ENCODE assay signal across 29 mouse cellular contexts in the genomic region with DNA sequence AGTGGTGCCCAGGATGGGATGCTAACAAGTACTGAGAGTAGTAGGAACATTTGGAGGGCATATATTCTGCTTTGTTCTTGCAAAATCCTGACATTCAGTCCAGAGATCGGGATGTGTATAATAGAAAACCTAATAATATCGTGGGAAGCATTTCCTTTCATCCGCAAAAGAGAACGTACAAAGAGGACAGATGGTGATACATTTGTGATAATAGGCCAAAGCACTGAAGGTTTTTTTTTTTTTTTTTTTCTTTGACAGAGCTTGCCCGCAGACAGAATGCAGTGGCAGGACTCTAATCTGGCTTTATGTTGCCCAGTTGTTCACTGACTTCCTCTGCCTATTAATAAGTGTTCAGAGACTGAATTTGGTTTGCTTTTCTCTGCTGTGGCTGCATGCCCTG.
DNase-seq lines count a peak whose midpoint lies in the region; ATAC-seq and TF ChIP-seq lines count a peak whose summit lies in the region.
"Had no signal": no experiment of that assay in that cellular context is flagged by ENCODE, and none has a peak within 500 bp of the region (broad histone marks: within the 10 kb centered on the region; RNA-seq: fewer than 3 reads in every experiment).

No protein-coding gene starts in this region.

- H3K36me3 ChIP-seq in forebrain, embryonic 14.5 days (ENCODE audit: control insufficient read depth, insufficient read depth, low read length): no peaks in the 10 kb centered on the region
- H3K36me3 ChIP-seq in forebrain, postnatal 0 days (ENCODE audit: insufficient read depth): no peaks in the 10 kb centered on the region
- no peaks in the 10 kb centered on the region for H3K36me3 ChIP-seq in thymus, adult 2 months (ENCODE audit: control insufficient read depth, insufficient read depth, low read length)
- H3K36me3 ChIP-seq: embryonic facial prominence, embryonic 10.5 days; embryonic facial prominence, embryonic 15.5 days; heart, embryonic 10.5 days; heart, embryonic 15.5 days; limb, embryonic 12.5 days; liver, embryonic 15.5 days; stomach, embryonic 15.5 days had no signal

- H3K27me3 ChIP-seq in forebrain, embryonic 14.5 days (replicated peaks; ENCODE audit: control insufficient read depth, insufficient read depth, low read length): no peaks in the 10 kb centered on the region
- H3K27me3 ChIP-seq in forebrain, postnatal 0 days (ENCODE audit: insufficient read depth, low read length): no peaks in the 10 kb centered on the region
- H3K27me3 ChIP-seq in thymus, adult 2 months (ENCODE audit: control insufficient read depth, insufficient read depth, low read length): no peaks in the 10 kb centered on the region
- H3K27me3 ChIP-seq: embryonic facial prominence, embryonic 15.5 days; heart, embryonic 15.5 days; limb, embryonic 12.5 days; liver, embryonic 15.5 days; stomach, embryonic 15.5 days had no signal

- 49% methylated on average over 5 of the region's 5 CpGs for WGBS in forebrain, embryonic 14.5 days
- WGBS in forebrain, postnatal 0 days: 34% methylated on average over 5 of the region's 5 CpGs
- WGBS in thymus, adult 2 months: 88% methylated on average over 5 of the region's 5 CpGs

- no peaks in the 10 kb centered on the region for H3K9me3 ChIP-seq in forebrain, embryonic 14.5 days (replicated peaks; ENCODE audit: control insufficient read depth, low read length)
- H3K9me3 ChIP-seq in forebrain, postnatal 0 days (ENCODE audit: low read length): no peaks in the 10 kb centered on the region
- H3K9me3 ChIP-seq: embryonic facial prominence, embryonic 10.5 days; embryonic facial prominence, embryonic 15.5 days; heart, embryonic 10.5 days; heart, embryonic 15.5 days; limb, embryonic 12.5 days; liver, embryonic 15.5 days; stomach, embryonic 15.5 days had no signal

- peak; percentile 54; the same call in 1 of the 2 replicates for ATAC-seq in forebrain, embryonic 14.5 days
- no peak for ATAC-seq in forebrain, postnatal 0 days
- ATAC-seq: intestine, embryonic 16.5 days had no signal

- no peak overlapping the region for H3K4me2 ChIP-seq in forebrain, embryonic 14.5 days (ENCODE audit: low read length)
- H3K4me2 ChIP-seq in forebrain, postnatal 0 days (ENCODE audit: low read depth): no peak overlapping the region
- H3K4me2 ChIP-seq: embryonic facial prominence, embryonic 15.5 days; heart, embryonic 15.5 days; limb, embryonic 12.5 days; liver, embryonic 15.5 days; lung, embryonic 14.5 days; stomach, embryonic 15.5 days had no signal

- no peak overlapping the region for H3K27ac ChIP-seq in forebrain, embryonic 14.5 days (ENCODE audit: low read depth, low read length)
- H3K27ac ChIP-seq in forebrain, postnatal 0 days (ENCODE audit: low read depth, low read length): no peak overlapping the region
- no peak overlapping the region for H3K27ac ChIP-seq in thymus, adult 2 months (ENCODE audit: control insufficient read depth, insufficient read depth, low read length)
- H3K27ac ChIP-seq: embryonic facial prominence, embryonic 10.5 days; embryonic facial prominence, embryonic 15.5 days; heart, embryonic 10.5 days; heart, embryonic 15.5 days; kidney, postnatal 0 days; left cerebral cortex, adult 2 months; limb, embryonic 12.5 days; liver, embryonic 15.5 days; stomach, embryonic 15.5 days had no signal

- no peak overlapping the region for H3K4me3 ChIP-seq in forebrain, embryonic 14.5 days (ENCODE audit: low read depth, low read length)
- no peak overlapping the region for H3K4me3 ChIP-seq in forebrain, postnatal 0 days (ENCODE audit: low read depth, low read length)
- H3K4me3 ChIP-seq in thymus, adult 2 months (ENCODE audit: control insufficient read depth, insufficient read depth, low read length): no peak overlapping the region
- H3K4me3 ChIP-seq: embryonic facial prominence, embryonic 10.5 days; embryonic facial prominence, embryonic 15.5 days; heart, embryonic 10.5 days; heart, embryonic 15.5 days; left cerebral cortex, adult 2 months; limb, embryonic 12.5 days; liver, embryonic 15.5 days; stomach, embryonic 15.5 days had no signal

- no peaks in the 10 kb centered on the region for H3K4me1 ChIP-seq in forebrain, embryonic 14.5 days (ENCODE audit: control insufficient read depth, insufficient read depth, low read length)
- 0 out of 2 replicates have a peak, but pooled peaks cover 3% of the 10 kb centered on the region for H3K4me1 ChIP-seq in forebrain, postnatal 0 days (ENCODE audit: insufficient read depth)
- H3K4me1 ChIP-seq in thymus, adult 2 months (replicated peaks; ENCODE audit: control insufficient read depth, insufficient read depth, low read length): no peaks in the 10 kb centered on the region
- H3K4me1 ChIP-seq: embryonic facial prominence, embryonic 10.5 days; embryonic facial prominence, embryonic 15.5 days; heart, embryonic 10.5 days; heart, embryonic 15.5 days; limb, embryonic 12.5 days; liver, embryonic 15.5 days; stomach, embryonic 15.5 days had no signal

- peak; percentile 33 for DNase-seq in forebrain, embryonic 14.5 days (ENCODE audit: low spot score)
- DNase-seq in forebrain, postnatal 0 days: no peak
- peak; percentile 10 for DNase-seq in layer of hippocampus, adult 9-10 months (ENCODE audit: low spot score)
- no peak for DNase-seq in layer of hippocampus, adult 8-10 months (ENCODE audit: low spot score in 2 of 2)
- peak; percentile 29 for DNase-seq in brain, adult 2 months (ENCODE audit: low read depth, low spot score)
- peak; percentile 53 for DNase-seq in brain, embryonic 14.5 days (ENCODE audit: low read depth)
- no peak for DNase-seq in thymus, adult 2 months
- DNase-seq: adrenal gland, postnatal 25 days; B cell, adult 2 months; cerebellum, postnatal 10 days; gastrocnemius, postnatal 25 days; heart, adult 11 months; kidney, adult 8-10 months; kidney, postnatal 4 days; lung, embryonic 14.5 days; lung, postnatal 14 days; retina, postnatal 1 day; right cerebral cortex, postnatal 14 days; thymus, postnatal 25 days had no signal

- no peak overlapping the region for H3K9ac ChIP-seq in forebrain, embryonic 14.5 days (ENCODE audit: low read length)
- H3K9ac ChIP-seq in forebrain, postnatal 0 days: no peak overlapping the region
- H3K9ac ChIP-seq: embryonic facial prominence, embryonic 15.5 days; heart, embryonic 15.5 days; limb, embryonic 12.5 days; liver, embryonic 15.5 days; lung, embryonic 14.5 days; stomach, embryonic 15.5 days had no signal

- no peak for TF ChIP-seq CTCF in forebrain, postnatal 0 days (IDR thresholded peaks at IDR 0.05; ENCODE audit: low read depth)
- no peak for TF ChIP-seq CTCF in brain, embryonic 14.5 days (IDR thresholded peaks at IDR 0.05; ENCODE audit: borderline replicate concordance, extremely low read depth, insufficient read depth, insufficient read length)
- no peak for TF ChIP-seq CTCF in thymus, adult 2 months (IDR thresholded peaks at IDR 0.05; ENCODE audit: borderline replicate concordance, control insufficient read depth, extremely low read depth, insufficient read depth, low read length, poor library complexity)

- no peak for TF ChIP-seq POLR2A in brain, embryonic 14.5 days (IDR thresholded peaks at IDR 0.05; ENCODE audit: borderline replicate concordance, extremely low read depth, insufficient read depth, insufficient read length, poor library complexity, severe bottlenecking)
- TF ChIP-seq POLR2A in thymus, adult 2 months (IDR thresholded peaks at IDR 0.05; ENCODE audit: control insufficient read depth, extremely low read depth, insufficient read depth, low read length, poor library complexity): no peak

Comparison
In these comparisons a context has a peak if more than half of its experiments do, and no peak if none do; other contexts are left out.
1. DNase-seq: peak in forebrain, embryonic 14.5 days (single experiment), layer of hippocampus, adult 9-10 months (single experiment), brain, adult 2 months (single experiment) and brain, embryonic 14.5 days (single experiment); none in forebrain, postnatal 0 days (single experiment), layer of hippocampus, adult 8-10 months (0 of 2) and thymus, adult 2 months (single experiment).